Mouse (Mus musculus) midbrain, postnatal 0 days (tissue): ENCODE data around the gene Heyl. TPM values are rescaled to one million over a fixed set of nuclear protein-coding genes. Genes with fewer than 3 reads are reported as not detected.
A peak's percentile ranks its signal among the peaks of the same experiment; 100 is the strongest.

Experiments
- ATAC-seq: fragments of 200-750 bp; cut with Nextera tagmentation; 2 replicates; pipeline ENCODE4 v1.8.0; 2017; ENCODE audit warnings: moderate number of reproducible peaks, mild to moderate bottlenecking, moderate TSS enrichment, moderate library complexity; ENCODE audit not compliant: low FRiP score
- DNase-seq: peaks from one replicate; pipeline ENCODE4 v3.0.0-alpha.2; 2015; ENCODE audit warnings: low spot score
- H3K27ac ChIP-seq: fragments of 300-500 bp; sonication (generic); 2 replicates; pipeline ENCODE4 v1.5.1; 2014; ENCODE audit warnings: low read depth, mild to moderate bottlenecking, low read length, mixed read lengths
- H3K27me3 ChIP-seq: fragments of 300-500 bp; sonication (generic); 2 replicates; pipeline ENCODE4 v1.6.1; 2014; ENCODE audit warnings: low read length, control low read depth, mixed read lengths; ENCODE audit not compliant: insufficient read depth
- H3K36me3 ChIP-seq: fragments of 300-500 bp; sonication (generic); 2 replicates; pipeline ENCODE4 v1.6.1; 2014; ENCODE audit warnings: low read length, control low read depth, mixed read lengths; ENCODE audit not compliant: insufficient read depth
- H3K4me1 ChIP-seq: fragments of 300-500 bp; sonication (generic); 2 replicates; pipeline ENCODE4 v1.6.1; 2014; ENCODE audit warnings: mild to moderate bottlenecking, control low read depth, antibody characterized with exemption, low read length, mixed read lengths; ENCODE audit not compliant: insufficient read depth
- H3K4me2 ChIP-seq: fragments of 300-500 bp; sonication (generic); 2 replicates; pipeline ENCODE4 v1.6.1; 2014; ENCODE audit warnings: low read depth, mild to moderate bottlenecking, low read length, mixed read lengths; ENCODE audit not compliant: poor library complexity, severe bottlenecking
- H3K4me3 ChIP-seq: fragments of 300-500 bp; sonication (generic); 2 replicates; pipeline ENCODE4 v1.5.1; 2014; ENCODE audit warnings: low read depth, mild to moderate bottlenecking, low read length, moderate library complexity
- H3K9ac ChIP-seq: fragments of 300-500 bp; sonication (generic); replicated peaks from 2 replicates; pipeline ENCODE4 v1.6.1; 2014; ENCODE audit warnings: mild to moderate bottlenecking, low read length, moderate library complexity, mixed read lengths; ENCODE audit not compliant: poor library complexity, severe bottlenecking
- H3K9me3 ChIP-seq: fragments of 300-500 bp; sonication (generic); 2 replicates; pipeline ENCODE4 v1.6.1; 2016; ENCODE audit warnings: low read length, control low read depth
- CTCF ChIP-seq: IDR thresholded peaks from 2 replicates; pipeline ENCODE4 v1.5.1; 2016; ENCODE audit warnings: antibody characterized with exemption, mild to moderate bottlenecking
- WGBS: fragments of 180-500 bp; shearing (Covaris S2); extraction: QIAGEN DNeasy Blood & Tissue Kit; methylation state at CpG from one replicate; pipeline ENCODE4 v1.1.7; 2014; 5-methylcytosine and 5-hydroxymethylcytosine counted together
- polyA plus RNA-seq: library from polyadenylated mRNA; unstranded; fragments of >200 nt; fragmentation: Nextera tagmentation; extraction: Ambion mirVana; gene quantifications from 2 replicates; pipeline ENCODE4 v1.2.1, GENCODE M21; 2015
- total RNA-seq: library from RNA; depleted of rRNA; stranded (reverse); fragments of >200 nt; gene quantifications from 2 replicates; pipeline ENCODE4 v1.2.3, GENCODE M21; 2014

The Heyl gene
- total and polyA plus RNA-seq, 2 experiments from 2014 or later: 5.0 to 5.1 TPM

DNA sequence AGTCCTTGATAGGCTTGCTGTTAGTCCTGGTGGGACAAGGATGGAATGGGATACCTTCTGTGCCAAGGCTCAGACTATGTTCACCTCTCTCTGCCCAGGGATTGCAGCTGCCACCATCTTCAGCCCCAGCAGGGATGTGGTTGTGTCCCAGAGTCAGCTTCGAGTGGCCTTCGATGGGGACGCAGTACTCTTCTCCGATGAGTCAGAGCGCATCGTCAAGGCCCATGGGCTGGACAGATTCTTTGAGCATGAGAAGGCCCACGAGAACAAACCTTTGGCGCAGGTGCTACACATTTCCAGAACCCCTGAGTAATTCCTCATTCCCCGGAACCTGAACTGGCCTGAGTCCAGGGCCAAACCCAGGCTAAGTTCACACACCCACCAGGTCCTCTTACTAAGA is 19.4 kb upstream of the Heyl start:
- 95% methylated on average over 9 of the region's 9 CpGs for WGBS
- Histone ChIP-seq H3K4me3 (no peak overlapping the region), H3K27me3 (no peaks in the 10 kb centered on the region), H3K9me3 (no peaks in the 10 kb centered on the region), H3K4me2 (no peak overlapping the region), H3K4me1 (peaks cover 13% of the 10 kb centered on the region), H3K27ac (no peak overlapping the region), H3K9ac (no peak overlapping the region), H3K36me3 (no peaks in the 10 kb centered on the region)
- TF ChIP-seq CTCF: no peak
- ATAC-seq (no peak), DNase-seq (no peak)

DNA sequence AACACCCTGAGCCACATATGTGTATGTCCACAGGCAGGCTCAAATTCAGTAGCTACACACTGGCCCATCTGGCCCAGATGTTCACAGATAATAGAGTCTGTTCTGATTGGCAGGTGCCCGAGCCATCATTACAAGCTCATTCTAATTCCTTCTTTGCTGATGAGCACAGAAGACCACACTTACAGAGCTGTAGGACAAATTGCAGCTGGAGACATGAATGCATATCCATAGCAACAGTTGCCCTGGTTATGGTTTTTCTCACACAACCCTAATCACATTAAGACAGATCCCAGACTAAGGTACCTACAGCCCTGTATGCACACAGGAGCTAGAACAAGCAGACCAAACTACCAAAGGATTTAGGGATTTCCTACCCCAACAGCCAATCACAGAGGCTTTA is 18.0 kb upstream of the Heyl start:
- ATAC-seq (peak; percentile 59; the same call in 1 of the 2 replicates), DNase-seq (peak; percentile 41)
- Histone ChIP-seq H3K27me3 (no peaks in the 10 kb centered on the region), H3K9ac (no peak overlapping the region), H3K4me2 (no peak overlapping the region), H3K36me3 (no peaks in the 10 kb centered on the region), H3K27ac (peak overlapping the region; percentile 62), H3K4me3 (no peak overlapping the region), H3K9me3 (no peaks in the 10 kb centered on the region), H3K4me1 (peaks cover 13% of the 10 kb centered on the region)
- 42% methylated on average over 1 of the region's 1 CpGs for WGBS
- no peak for TF ChIP-seq CTCF

DNA sequence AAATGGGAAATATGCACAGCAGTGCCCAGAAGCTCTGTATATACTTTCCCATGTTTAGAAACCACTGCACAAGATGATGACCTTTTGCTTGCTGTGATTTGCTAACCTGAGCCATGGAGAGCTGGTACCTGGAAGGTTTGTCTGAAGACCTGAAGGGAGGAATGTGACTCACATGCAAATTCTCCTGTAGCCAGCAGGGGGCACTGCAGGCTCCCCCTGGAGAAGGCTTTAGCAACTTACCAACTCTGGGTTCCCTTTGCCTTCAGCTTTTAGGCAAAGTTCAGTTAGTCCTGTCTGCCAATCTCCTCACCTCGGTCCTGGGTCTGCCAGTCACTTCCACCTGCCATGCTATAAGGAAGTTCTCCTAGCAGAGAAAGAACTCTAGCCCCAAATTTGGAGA is 16.6 kb upstream of the Heyl start:
- DNase-seq (peak; percentile 47), ATAC-seq (no peak)
- Histone ChIP-seq H3K4me2 (no peak overlapping the region), H3K27ac (no peak overlapping the region), H3K9ac (no peak overlapping the region), H3K4me1 (peaks cover 13% of the 10 kb centered on the region), H3K27me3 (no peaks in the 10 kb centered on the region), H3K36me3 (no peaks in the 10 kb centered on the region), H3K9me3 (no peaks in the 10 kb centered on the region), H3K4me3 (no peak overlapping the region)
- TF ChIP-seq CTCF: peak; percentile 81
- WGBS: 36% methylated on average over 1 of the region's 1 CpGs

DNA sequence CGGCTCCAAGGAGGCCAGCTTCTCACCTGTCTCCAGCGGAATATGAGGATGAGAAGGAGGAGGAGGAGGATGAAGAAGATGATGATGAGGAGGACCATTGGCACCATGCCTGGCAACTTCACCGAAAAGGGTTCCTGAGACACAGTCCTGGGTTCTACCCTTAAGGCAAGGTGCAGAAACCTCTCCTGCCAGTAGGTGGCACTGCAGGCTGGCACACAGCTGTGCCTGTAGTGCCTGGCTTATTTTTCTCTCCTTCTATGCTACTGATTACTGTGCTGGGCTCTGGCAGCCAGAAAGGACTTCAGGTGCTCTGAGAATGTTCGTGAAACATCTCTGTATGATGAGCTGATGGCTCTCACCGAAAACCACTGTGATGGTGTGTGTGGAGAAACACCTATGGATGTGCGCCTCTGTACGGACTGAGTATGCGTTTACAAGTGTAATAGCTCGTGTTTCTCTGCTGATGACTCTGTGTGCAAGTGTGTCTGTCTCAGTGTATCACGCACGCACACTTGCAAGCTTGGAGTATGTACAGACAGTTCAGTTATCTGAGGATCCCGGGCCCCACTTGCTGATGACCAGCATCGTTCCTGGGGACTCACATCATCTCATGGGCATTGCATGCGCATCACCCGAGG is 13.5 kb upstream of the Heyl start:
- no peaks in the 10 kb centered on the region for H3K9me3 ChIP-seq
- no peak overlapping the region for H3K27ac ChIP-seq
- H3K4me3 ChIP-seq: no peak overlapping the region
- ATAC-seq: peak; percentile 80; the same call in 1 of the 2 replicates
- DNase-seq: peak; percentile 78
- WGBS: 73% methylated on average over 15 of the region's 15 CpGs
- no peaks in the 10 kb centered on the region for H3K27me3 ChIP-seq
- H3K9ac ChIP-seq: no peak overlapping the region
- peak; percentile 98 for TF ChIP-seq CTCF
- H3K4me2 ChIP-seq: no peak overlapping the region
- H3K4me1 ChIP-seq: peaks cover 6% of the 10 kb centered on the region; the same call in 1 of the 2 replicates
- H3K36me3 ChIP-seq: no peaks in the 10 kb centered on the region

DNA sequence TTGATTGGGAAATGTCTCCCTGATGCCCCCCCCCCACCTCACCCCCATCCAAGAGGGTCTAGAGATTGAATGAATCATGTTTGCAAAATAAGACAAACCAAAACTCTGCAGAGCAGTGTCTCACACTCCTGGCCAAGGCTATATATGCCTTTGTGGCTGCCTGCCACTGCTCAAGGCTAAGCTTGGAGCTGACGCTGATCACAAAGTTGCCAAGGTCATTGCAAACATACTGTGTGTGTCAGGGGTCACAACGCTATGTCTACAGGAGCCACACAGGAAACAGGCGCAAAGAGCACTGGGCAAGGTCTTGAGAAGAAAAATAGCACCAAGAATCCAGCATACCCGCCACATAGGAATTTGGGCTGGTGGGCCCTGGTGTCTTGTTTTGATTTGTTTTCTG is 12.7 kb upstream of the Heyl start:
- no peak overlapping the region for H3K27ac ChIP-seq
- ATAC-seq (no peak), DNase-seq (no peak)
- H3K9ac ChIP-seq: no peak overlapping the region
- no peak overlapping the region for H3K4me3 ChIP-seq
- no peaks in the 10 kb centered on the region for H3K36me3 ChIP-seq
- no peaks in the 10 kb centered on the region for H3K27me3 ChIP-seq
- no peaks in the 10 kb centered on the region for H3K9me3 ChIP-seq
- no peak for TF ChIP-seq CTCF
- WGBS: 79% methylated on average over 4 of the region's 4 CpGs
- no peak overlapping the region for H3K4me2 ChIP-seq
- no peaks in the 10 kb centered on the region; the same call in 1 of the 2 replicates for H3K4me1 ChIP-seq

DNA sequence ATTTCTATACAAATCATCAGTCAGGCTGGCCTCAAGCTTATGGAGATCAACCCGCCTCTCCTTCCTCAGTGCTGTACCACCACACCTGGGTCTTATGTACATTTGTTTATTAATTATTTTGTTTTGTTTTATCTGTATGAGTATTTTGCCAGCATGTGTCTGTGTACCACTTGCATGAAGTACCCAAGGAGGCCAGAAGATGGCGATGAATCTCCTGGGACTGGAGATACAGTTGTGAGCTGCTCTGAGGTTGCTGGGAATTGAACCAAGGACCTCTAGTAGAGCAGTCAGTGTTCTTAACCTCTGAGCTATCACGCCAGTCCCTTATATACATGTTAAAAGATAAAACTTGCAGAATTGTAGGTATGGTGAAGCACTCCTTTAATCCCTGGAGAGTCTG is 10.0 kb upstream of the Heyl start:
- 50% methylated on average over 3 of the region's 3 CpGs for WGBS
- no peak overlapping the region for H3K27ac ChIP-seq
- TF ChIP-seq CTCF: peak; percentile 56
- no peak for ATAC-seq
- no peak for DNase-seq
- H3K4me2 ChIP-seq: no peak overlapping the region
- H3K27me3 ChIP-seq: no peaks in the 10 kb centered on the region
- no peak overlapping the region for H3K4me3 ChIP-seq
- no peaks in the 10 kb centered on the region for H3K36me3 ChIP-seq
- H3K4me1 ChIP-seq: no peaks in the 10 kb centered on the region
- no peaks in the 10 kb centered on the region for H3K9me3 ChIP-seq
- no peak overlapping the region for H3K9ac ChIP-seq
